Mouse (Mus musculus) G1E (cell line): ENCODE results near the gene Myh7b.

ENCODE experiments used
- CTCF ChIP-seq: IDR thresholded peaks from 2 replicates; pipeline ENCODE4 v1.5.1; 2012; ENCODE audit warnings: low read depth, low read length, inconsistent platforms, mixed read lengths
- GATA1 ChIP-seq: IDR thresholded peaks from 2 replicates; pipeline ENCODE4 v1.6.1; 2012; ENCODE audit warnings: borderline replicate concordance, low read length, inconsistent platforms, mixed read lengths

- TF ChIP-seq CTCF (no peak), GATA1 (no peak)
Observed at GRCm38 (mm10) chr2:155603707-155604106, 7.3 kb upstream of the Myh7b start.
